ENCODE assay signal across 10 mouse cellular contexts in the genomic region with DNA sequence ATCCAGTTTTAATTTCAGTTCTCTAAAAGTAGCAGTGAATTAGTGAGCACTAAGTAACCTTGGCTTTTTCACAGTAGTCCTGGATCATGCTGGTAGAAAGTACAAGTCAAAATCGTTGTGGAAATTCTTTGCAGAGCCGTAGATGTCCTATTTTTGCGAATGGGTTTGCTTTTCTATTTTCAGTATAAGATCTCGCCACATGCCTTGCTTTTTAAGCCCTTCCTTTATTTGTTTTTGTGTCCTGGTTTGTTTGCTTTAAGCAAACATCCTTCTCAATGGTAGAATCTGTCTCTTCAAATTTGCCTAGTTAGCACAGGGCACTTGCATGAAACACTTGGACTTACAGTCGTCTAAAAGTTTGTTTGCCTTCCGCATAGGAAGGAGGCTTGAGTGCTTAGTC. TPM values are rescaled to one million over a fixed set of nuclear protein-coding genes. Genes with fewer than 3 reads are reported as not detected.
DNase-seq lines count a peak whose midpoint lies in the region; ATAC-seq and TF ChIP-seq lines count a peak whose summit lies in the region.
"Had no signal": no experiment of that assay in that cellular context is flagged by ENCODE, and none has a peak within 500 bp of the region (broad histone marks: within the 10 kb centered on the region; RNA-seq: fewer than 3 reads in every experiment).

No protein-coding gene starts in this region.

- H3K4me1 ChIP-seq in erythroblast, embryonic 14.5 days (ENCODE audit: control insufficient read depth): peaks cover 67% of the 10 kb centered on the region
- H3K4me1 ChIP-seq in CH12.LX (ENCODE audit: control insufficient read depth in 1 of 2, insufficient read depth in 2 of 2): peaks cover 8 to 58% of the 10 kb centered on the region in 2 experiments
- peaks cover 29% of the 10 kb centered on the region for H3K4me1 ChIP-seq in hindbrain, embryonic 12.5 days

- no peak overlapping the region for H3K27ac ChIP-seq in CH12.LX (ENCODE audit: insufficient read depth, low read depth)
- H3K27ac ChIP-seq in hindbrain, embryonic 12.5 days: no peak overlapping the region

- peaks cover 64% of the 10 kb centered on the region for H3K79me2 ChIP-seq in CH12.LX (replicated peaks; ENCODE audit: control insufficient read depth, extremely low read depth, insufficient read depth, poor library complexity, severe bottlenecking)

- ATAC-seq in erythroblast, adult 5-6 weeks (replicated peaks; ENCODE audit: low FRiP score, poor library complexity, severe bottlenecking): no peak
- ATAC-seq in hindbrain, embryonic 12.5 days (ENCODE audit: low FRiP score): no peak
- ATAC-seq: inflammation-experienced regulatory T-cells, adult 6 months had no signal

- no peak for TF ChIP-seq RAD21 in CH12.LX (IDR thresholded peaks at IDR 0.05; ENCODE audit: low read depth, low read length)

- H3K9ac ChIP-seq in CH12.LX (ENCODE audit: insufficient read depth, low read depth): peak overlapping the region; percentile 95
- no peak overlapping the region for H3K9ac ChIP-seq in hindbrain, embryonic 12.5 days

- peak overlapping the region; percentile 87 for H3K4me3 ChIP-seq in erythroblast, embryonic 14.5 days (replicated peaks)
- H3K4me3 ChIP-seq in CH12.LX (replicated peaks in 1 of 3; ENCODE audit: low read depth in 2 of 3, low read length in 2 of 3, poor library complexity in 1 of 3): peak overlapping the region; percentile 41 to 97 (median 75)
- 0 out of 2 replicates have a peak overlapping the region, but pooled peaks have one; percentile 7 for H3K4me3 ChIP-seq in hindbrain, embryonic 12.5 days

- dilution Hi-C loops in CH12.LX (cut with MboI; ENCODE audit: extremely low pct_ligation_motif_present, extremely low pct_unique_long_range_greater_than_20kb, low sequenced_read_pairs): no loop called here

- TF ChIP-seq EP300 in CH12.LX (IDR thresholded peaks at IDR 0.05; ENCODE audit: low read length): no peak

- peak overlapping the region; percentile 90 for H3K4me2 ChIP-seq in CH12.LX (ENCODE audit: insufficient read depth, low read depth, poor library complexity, severe bottlenecking)
- peak overlapping the region; percentile 84 for H3K4me2 ChIP-seq in hindbrain, embryonic 12.5 days (replicated peaks)

- no peaks in the 10 kb centered on the region for H3K27me3 ChIP-seq in erythroblast, embryonic 14.5 days (ENCODE audit: control insufficient read depth)
- no peaks in the 10 kb centered on the region for H3K27me3 ChIP-seq in CH12.LX (replicated peaks)
- no peaks in the 10 kb centered on the region for H3K27me3 ChIP-seq in hindbrain, embryonic 12.5 days

- no peaks in the 10 kb centered on the region for H3K9me3 ChIP-seq in erythroblast, embryonic 14.5 days (ENCODE audit: control insufficient read depth, low read length)
- H3K9me3 ChIP-seq in CH12.LX (replicated peaks; ENCODE audit: low read length): no peaks in the 10 kb centered on the region
- no peaks in the 10 kb centered on the region for H3K9me3 ChIP-seq in hindbrain, embryonic 12.5 days (replicated peaks)

- peaks cover 57% of the 10 kb centered on the region for H3K36me3 ChIP-seq in erythroblast, embryonic 14.5 days (ENCODE audit: control insufficient read depth)
- peaks cover 0 to 24% of the 10 kb centered on the region in 2 experiments for H3K36me3 ChIP-seq in CH12.LX (replicated peaks in 1 of 2; ENCODE audit: control insufficient read depth in 1 of 2, insufficient read depth in 1 of 2, low read length in 1 of 2)
- no peaks in the 10 kb centered on the region for H3K36me3 ChIP-seq in hindbrain, embryonic 12.5 days

- no peak for TF ChIP-seq CTCF in CH12.LX (conservative IDR thresholded peaks at IDR 0.05 in 1 of 2, IDR thresholded peaks at IDR 0.05 in 1 of 2; ENCODE audit: low read depth in 2 of 2, low read length in 2 of 2)

- 68% methylated on average over 6 of the region's 6 CpGs for WGBS in hindbrain, embryonic 12.5 days

- no peak for DNase-seq in CH12.LX (ENCODE audit: extremely low read depth)
- DNase-seq in lung, postnatal 25 days (ENCODE audit: low spot score): peak; percentile 13
- DNase-seq in ovary, postnatal 10 days (ENCODE audit: low spot score): no peak
- DNase-seq in thymus, postnatal 14 days: no peak
- no peak for DNase-seq in layer of hippocampus, postnatal 14 days (ENCODE audit: low spot score in 2 of 2)
- DNase-seq: right cerebral cortex, postnatal 4 days had no signal

- in situ Hi-C loops in CH12.LX (cut with MboI; ENCODE audit: low pct_ligation_motif_present, low pct_unique_long_range_greater_than_20kb, low sequenced_read_pairs): no loop called here

- TF ChIP-seq POLR2A in CH12.LX (IDR thresholded peaks at IDR 0.05; ENCODE audit: low read depth, low read length): no peak

TF ChIP-seq in CH12.LX, 34 proteins besides CTCF, POLR2A, EP300 and RAD21:
- TF ChIP-seq CHD1 (IDR thresholded peaks at IDR 0.05; ENCODE audit: low read depth, low read length): no peak
- TF ChIP-seq MAX (IDR thresholded peaks at IDR 0.05; ENCODE audit: low read length): no peak

RNA-seq across cellular contexts. Expression of a gene that starts 2.3 kb away (rescaled TPM):
- 1.2 TPM in 2 replicates for polyA plus RNA-seq in erythroblast, embryonic 14.5 days (2012)
- 31.7 and 36.8 TPM in 2 replicates for total RNA-seq in erythroblast, adult 5-6 weeks (2015; ENCODE audit: low replicate concordance)
- total RNA-seq in erythroblast, adult 5-6 weeks (2017; ENCODE audit: low replicate concordance): 47.3 and 56.5 TPM in 2 replicates
- total RNA-seq in CH12.LX (2012; rRNA removed) (18.1 and 18.6 TPM in 2 replicates), CH12.LX (2014; rRNA removed) (30.8 and 36.5 TPM in 2 replicates)
- 25.9 and 27.4 TPM in 2 replicates for polyA plus RNA-seq in CH12.LX (2012; ENCODE audit: insufficient read length, low read depth)
- 116 and 117 TPM in 2 replicates for polyA plus RNA-seq in hindbrain, embryonic 12.5 days (2016; fragmentation: Nextera tagmentation; extraction: Ambion mirVana)
- total RNA-seq in layer of hippocampus, postnatal 14 days (2021): 10 to 100 TPM; 52.0 to 54.7 TPM

RNA-seq across cellular contexts. Expression of a gene that starts 47.0 kb away (rescaled TPM):
- 0.32 and 0.40 TPM in 2 replicates for polyA plus RNA-seq in erythroblast, embryonic 14.5 days (2012)
- 21.1 and 26.1 TPM in 2 replicates for total RNA-seq in erythroblast, adult 5-6 weeks (2015; ENCODE audit: low replicate concordance)
- total RNA-seq in erythroblast, adult 5-6 weeks (2017; ENCODE audit: low replicate concordance): 24.0 and 25.3 TPM in 2 replicates
- total RNA-seq in CH12.LX (2012; rRNA removed) (not detected in 2 replicates), CH12.LX (2014; rRNA removed) (not detected in 2 replicates)
- not detected in 2 replicates for polyA plus RNA-seq in CH12.LX (2012; ENCODE audit: insufficient read length, low read depth)
- 0.10 and 0.26 TPM in 2 replicates for polyA plus RNA-seq in hindbrain, embryonic 12.5 days (2016; fragmentation: Nextera tagmentation; extraction: Ambion mirVana)
- total RNA-seq in layer of hippocampus, postnatal 14 days (2021): not detected
- polyA plus RNA-seq: inflammation-experienced regulatory T-cells, adult 6 months had no signal

Comparison
In these comparisons a context has a peak if more than half of its experiments do, and no peak if none do; other contexts are left out.
1. H3K4me3 ChIP-seq: peak in every context shown above with its lines; median percentile 87 in erythroblast, embryonic 14.5 days; 75 in CH12.LX; 7 in hindbrain, embryonic 12.5 days.
2. RNA of a gene that starts 47.0 kb away (total RNA-seq): 21.1 to 26.1 TPM in erythroblast, adult 5-6 weeks; not detected in layer of hippocampus, postnatal 14 days and not detected in CH12.LX; every median in the first group is over 10 times any median in the second.